Mouse (Mus musculus): Measurements from ENCODE around the gene Eya3.

GRCm38 (mm10) chr4:132713181-132713580 is 74.4 kb downstream of the Eya3 start:
- TF ChIP-seq CTCF (IDR thresholded peaks at IDR 0.05; ENCODE audit: low read depth, low read length), result no peak
- TF ChIP-seq POLR2A (IDR thresholded peaks at IDR 0.05; ENCODE audit: borderline replicate concordance, low read depth, low read length), result no peak

All from bone marrow macrophage, adult 2 months (primary cell).